Mouse (Mus musculus) MEL (cell line): ENCODE results near the gene Cmklr1.

ENCODE experiments used
- CTCF ChIP-seq, 3 experiments: IDR thresholded peaks in 2 of 3; conservative IDR thresholded peaks in 1 of 3; 2 replicates each; pipeline ENCODE4 v1.5.1; 2011 to 2012; ENCODE audit warnings: low read length in 3 of 3, low read depth in 2 of 3, mild to moderate bottlenecking in 2 of 3, improper control_type of control experiment in 1 of 3, inconsistent platforms in 1 of 3, mixed read lengths in 1 of 3, moderate library complexity in 1 of 3; ENCODE audit not compliant: control insufficient read depth in 1 of 3, insufficient read depth in 1 of 3, poor library complexity in 1 of 3, severe bottlenecking in 1 of 3
- ELF1 ChIP-seq: IDR thresholded peaks from 2 replicates; pipeline ENCODE4 v1.6.1; 2014; ENCODE audit warnings: low read depth, mild to moderate bottlenecking, inconsistent platforms, low read length, improper control_type of control experiment, moderate library complexity
- EP300 ChIP-seq, 2 experiments: IDR thresholded peaks; 2 replicates each; pipeline ENCODE4 v1.6.1; 2011; ENCODE audit warnings: improper control_type of control experiment in 2 of 2, low read length in 2 of 2, low read depth in 1 of 2, mild to moderate bottlenecking in 1 of 2
- KAT2A ChIP-seq: conservative IDR thresholded peaks from 2 replicates; pipeline ENCODE4 v1.6.1; 2012; ENCODE audit warnings: low read depth, low read length, improper control_type of control experiment, inconsistent platforms
- MAX ChIP-seq: IDR thresholded peaks from 2 replicates; pipeline ENCODE4 v1.6.1; 2011; ENCODE audit warnings: low read length, improper control_type of control experiment
- MAZ ChIP-seq: IDR thresholded peaks from 2 replicates; pipeline ENCODE4 v1.6.1; 2012; ENCODE audit warnings: low read depth, mild to moderate bottlenecking, inconsistent platforms, low read length, improper control_type of control experiment
- MEF2A ChIP-seq: IDR thresholded peaks from 2 replicates; pipeline ENCODE4 v1.6.1; 2014; ENCODE audit warnings: low read depth, mild to moderate bottlenecking, inconsistent platforms, low read length, improper control_type of control experiment; ENCODE audit not compliant: poor library complexity, insufficient replicate concordance, severe bottlenecking; ENCODE audit errors: extremely low read depth
- MXI1 ChIP-seq: IDR thresholded peaks from 2 replicates; pipeline ENCODE4 v1.6.1; 2011; ENCODE audit warnings: mild to moderate bottlenecking, low read depth, low read length, improper control_type of control experiment
- POLR2A ChIP-seq, 2 experiments: IDR thresholded peaks; 2 replicates each; pipeline ENCODE4 v1.6.1; 2011 to 2012; ENCODE audit warnings: low read length in 2 of 2, mild to moderate bottlenecking in 2 of 2, control low read depth in 1 of 2, improper control_type of control experiment in 1 of 2, low read depth in 1 of 2, moderate library complexity in 1 of 2; ENCODE audit not compliant: control insufficient read depth in 1 of 2, insufficient read depth in 1 of 2, poor library complexity in 1 of 2
- RCOR1 ChIP-seq: IDR thresholded peaks from 2 replicates; pipeline ENCODE4 v1.6.1; 2012; ENCODE audit warnings: low read depth, mild to moderate bottlenecking, inconsistent platforms, low read length, improper control_type of control experiment
- USF2 ChIP-seq, 2 experiments: IDR thresholded peaks; 2 replicates each; pipeline ENCODE4 v1.6.1; 2011 to 2012; ENCODE audit warnings: improper control_type of control experiment in 2 of 2, low read length in 2 of 2, borderline replicate concordance in 1 of 2, inconsistent platforms in 1 of 2, low read depth in 1 of 2, mild to moderate bottlenecking in 1 of 2; ENCODE audit not compliant: insufficient read depth in 1 of 2
- ZC3H11A ChIP-seq: IDR thresholded peaks from 2 replicates; pipeline ENCODE4 v1.6.1; 2012; ENCODE audit warnings: low read depth, mild to moderate bottlenecking, inconsistent platforms, low read length, improper control_type of control experiment
- ZKSCAN1 ChIP-seq: IDR thresholded peaks from 2 replicates; pipeline ENCODE4 v1.6.1; 2012; ENCODE audit warnings: low read depth, mild to moderate bottlenecking, inconsistent platforms, low read length, improper control_type of control experiment, moderate library complexity

GRCm38 (mm10) chr5:113641066-113641465, 9.2 kb downstream of the Cmklr1 start:
- TF ChIP-seq ZKSCAN1 (no peak), POLR2A (IDR thresholded peaks at IDR 0.05; ENCODE audit: control insufficient read depth in 1 of 2, insufficient read depth in 1 of 2, low read depth in 1 of 2, low read length in 2 of 2, poor library complexity in 1 of 2) (no peak), RCOR1 (no peak), CTCF (IDR thresholded peaks at IDR 0.05 in 2 of 3, conservative IDR thresholded peaks at IDR 0.05 in 1 of 3; ENCODE audit: control insufficient read depth in 1 of 3, insufficient read depth in 1 of 3, low read depth in 2 of 3, low read length in 3 of 3, poor library complexity in 1 of 3, severe bottlenecking in 1 of 3) (no peak), MAX (no peak), MXI1 (no peak), KAT2A (no peak), EP300 (IDR thresholded peaks at IDR 0.05; ENCODE audit: low read depth in 1 of 2, low read length in 2 of 2) (no peak), USF2 (IDR thresholded peaks at IDR 0.05; ENCODE audit: borderline replicate concordance in 1 of 2, insufficient read depth in 1 of 2, low read depth in 1 of 2, low read length in 2 of 2) (no peak), MAZ (no peak), ELF1 (no peak), ZC3H11A (no peak), MEF2A (no peak)
